In genomic region chr6:100954563-100954962, GRCm38 (mm10) we compare ENCODE assay signal across 14 mouse cellular contexts.
"Had no signal": no experiment of that assay in that cellular context is flagged by ENCODE, and none has a peak within 500 bp of the region (broad histone marks: within the 10 kb centered on the region; RNA-seq: fewer than 3 reads in every experiment).

No protein-coding gene starts in this region.

- ATAC-seq: liver, postnatal 0 days; lung, postnatal 0 days; midbrain, embryonic 13.5 days; midbrain, embryonic 15.5 days had no signal

- DNase-seq: liver, postnatal 0 days; lung, adult 2 months; lung, postnatal 14 days; lung, postnatal 36 days; retina, postnatal 1 day; right cerebral cortex, postnatal 14 days; right cerebral cortex, postnatal 4 days; spleen, adult 18-20 months; thymus, adult 18-20 months; thymus, postnatal 14 days; thymus, postnatal 36 days had no signal
